ENCODE assay signal across 10 mouse cellular contexts in the genomic region with DNA sequence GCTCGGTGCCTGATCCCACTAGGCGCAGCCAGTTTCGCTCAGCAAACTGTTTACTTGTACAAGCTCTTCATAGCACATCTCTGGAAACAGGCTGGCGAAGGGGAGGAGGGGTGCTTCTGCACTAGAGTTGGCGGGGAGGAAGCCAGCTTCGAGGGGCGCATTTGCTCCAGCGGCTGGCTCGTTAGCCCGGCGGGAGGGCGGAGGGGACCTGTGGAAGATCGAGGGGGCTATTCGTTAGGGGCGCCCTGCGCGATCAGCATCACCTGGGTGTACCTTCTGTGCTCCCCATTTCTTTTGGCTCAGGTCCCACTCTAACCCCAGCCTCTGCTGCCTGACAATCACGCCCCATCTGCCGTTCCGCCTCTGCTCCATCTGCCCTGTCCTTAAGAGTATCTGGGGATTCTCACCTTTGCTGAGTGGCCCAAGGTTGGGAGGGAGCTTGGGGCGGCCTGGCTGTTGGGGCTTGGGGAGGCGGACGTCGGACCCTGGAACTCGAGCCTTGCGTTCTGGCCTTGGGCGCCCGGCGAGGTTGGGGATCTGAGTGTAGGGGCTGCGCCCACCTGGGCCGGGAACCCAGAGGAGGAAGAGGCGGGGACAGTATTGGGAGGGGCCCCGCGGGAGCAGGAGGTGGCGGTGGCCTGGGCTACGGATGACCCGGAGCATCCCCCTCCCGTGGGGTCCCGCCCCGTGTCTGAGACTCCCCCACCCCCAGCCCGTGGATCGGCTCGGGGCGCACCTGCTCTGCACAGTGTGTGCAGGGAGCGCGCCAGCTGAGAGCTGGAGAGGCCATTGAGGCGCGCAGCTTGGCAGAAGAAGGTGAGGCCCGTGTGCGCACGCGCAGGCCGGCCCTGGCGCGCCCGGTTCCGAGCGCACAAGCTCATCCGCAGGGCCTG. TPM values are rescaled to one million over a fixed set of nuclear protein-coding genes. Genes with fewer than 3 reads are reported as not detected.
DNase-seq lines count a peak whose midpoint lies in the region; ATAC-seq and TF ChIP-seq lines count a peak whose summit lies in the region.
"Had no signal": no experiment of that assay in that cellular context is flagged by ENCODE, and none has a peak within 500 bp of the region (broad histone marks: within the 10 kb centered on the region; RNA-seq: fewer than 3 reads in every experiment).

No protein-coding gene starts in this region.

- H3K9me3 ChIP-seq in intestine, postnatal 0 days (ENCODE audit: control insufficient read depth) = no peaks in the 10 kb centered on the region
- H3K9me3 ChIP-seq in limb, embryonic 15.5 days = no peaks in the 10 kb centered on the region
- no peaks in the 10 kb centered on the region for H3K9me3 ChIP-seq in neural tube, embryonic 15.5 days (replicated peaks)

- intact Hi-C loops in gastrocnemius, adult 2 months (cut with DNase I) = no loop called here

- no peak; the same call in 1 of the 2 replicates for ATAC-seq in intestine, postnatal 0 days
- peak; percentile 56; the same call in 1 of the 2 replicates for ATAC-seq in limb, embryonic 15.5 days (ENCODE audit: insufficient number of reproducible peaks, low FRiP score, low TSS enrichment, low read depth)
- ATAC-seq in neural tube, embryonic 15.5 days (ENCODE audit: low FRiP score) = peak; percentile 84

- H3K27me3 ChIP-seq in intestine, postnatal 0 days (replicated peaks; ENCODE audit: control insufficient read depth, insufficient read depth, low read length) = peaks cover 34% of the 10 kb centered on the region
- H3K27me3 ChIP-seq in limb, embryonic 15.5 days = peaks cover 68% of the 10 kb centered on the region
- H3K27me3 ChIP-seq in neural tube, embryonic 15.5 days (replicated peaks) = peaks cover 68% of the 10 kb centered on the region

- no peak for TF ChIP-seq CTCF in gastrocnemius, adult 2 months (IDR thresholded peaks at IDR 0.05)
- no peak for TF ChIP-seq CTCF in intestine, postnatal 0 days (IDR thresholded peaks at IDR 0.05; ENCODE audit: low read depth)

- 5% methylated on average over 53 of the region's 59 CpGs for WGBS in intestine, postnatal 0 days
- WGBS in limb, embryonic 15.5 days = 4% methylated on average over 53 of the region's 59 CpGs
- WGBS in neural tube, embryonic 15.5 days = 5% methylated on average over 58 of the region's 59 CpGs

- DNase-seq in gastrocnemius, adult 2 months = peak; percentile 63
- no peak for DNase-seq in gastrocnemius, adult 18-20 months (ENCODE audit: low spot score)
- peak; percentile 93 for DNase-seq in cerebellum, adult 9-11 months
- peak; percentile 61 to 64 for DNase-seq in frontal cortex, postnatal 14 days (ENCODE audit: low spot score in 2 of 2)
- DNase-seq in adipocyte (ENCODE audit: low spot score) = no peak

- peak overlapping the region; percentile 72 for H3K4me3 ChIP-seq in gastrocnemius, adult 2 months
- H3K4me3 ChIP-seq in intestine, postnatal 0 days (ENCODE audit: low read depth, low read length) = peak overlapping the region; percentile 47
- peak overlapping the region; percentile 46 for H3K4me3 ChIP-seq in limb, embryonic 15.5 days
- peak overlapping the region; percentile 54 for H3K4me3 ChIP-seq in neural tube, embryonic 15.5 days (replicated peaks)
- H3K4me3 ChIP-seq: erythroblast, embryonic 14.5 days had no signal

- no peaks in the 10 kb centered on the region for H3K36me3 ChIP-seq in intestine, postnatal 0 days (ENCODE audit: control insufficient read depth, insufficient read depth)
- no peaks in the 10 kb centered on the region for H3K36me3 ChIP-seq in limb, embryonic 15.5 days
- H3K36me3 ChIP-seq in neural tube, embryonic 15.5 days = peaks cover 19% of the 10 kb centered on the region; the same call in 1 of the 2 replicates

- no peaks in the 10 kb centered on the region; the same call in 1 of the 2 replicates for H3K4me1 ChIP-seq in intestine, postnatal 0 days (replicated peaks; ENCODE audit: control insufficient read depth, insufficient read depth, low read length)
- peaks cover 26% of the 10 kb centered on the region for H3K4me1 ChIP-seq in limb, embryonic 15.5 days
- peaks cover 28% of the 10 kb centered on the region for H3K4me1 ChIP-seq in neural tube, embryonic 15.5 days

- no peak overlapping the region for H3K27ac ChIP-seq in gastrocnemius, adult 2 months
- no peak overlapping the region for H3K27ac ChIP-seq in intestine, postnatal 0 days (ENCODE audit: low read depth, low read length)
- H3K27ac ChIP-seq in limb, embryonic 15.5 days = no peak overlapping the region
- H3K27ac ChIP-seq in neural tube, embryonic 15.5 days (replicated peaks) = peak overlapping the region; percentile 38; the same call in 1 of the 2 replicates

- peak overlapping the region; percentile 81 for H3K4me2 ChIP-seq in intestine, postnatal 0 days (replicated peaks; ENCODE audit: low read depth)
- peak overlapping the region; percentile 90 for H3K4me2 ChIP-seq in limb, embryonic 15.5 days
- peak overlapping the region; percentile 94 for H3K4me2 ChIP-seq in neural tube, embryonic 15.5 days

- H3K9ac ChIP-seq in intestine, postnatal 0 days (ENCODE audit: low read depth, low read length) = no peak overlapping the region
- 0 out of 2 replicates have a peak overlapping the region, but pooled peaks have one; percentile 4 for H3K9ac ChIP-seq in limb, embryonic 15.5 days
- H3K9ac ChIP-seq in neural tube, embryonic 15.5 days (replicated peaks) = peak overlapping the region; percentile 54

RNA-seq across cellular contexts. Expression of a gene that starts 9.2 kb away (rescaled TPM):
- total RNA-seq in gastrocnemius, adult 2 months (2021) = not detected
- total RNA-seq in gastrocnemius, adult 18-20 months (2021) = not detected
- polyA plus RNA-seq in intestine, postnatal 0 days (2015; fragmentation: Nextera tagmentation; extraction: Ambion mirVana) = 0.35 and 0.77 TPM in 2 replicates
- 0.67 and 1.0 TPM in 2 replicates for polyA plus RNA-seq in limb, embryonic 15.5 days (2015; fragmentation: Nextera tagmentation; extraction: Ambion mirVana)
- polyA plus RNA-seq in neural tube, embryonic 15.5 days (2015; fragmentation: Nextera tagmentation; extraction: Ambion mirVana) = 2.1 and 2.3 TPM in 2 replicates
- total RNA-seq: neutrophil, adult 5-6 weeks had no signal
- polyA plus RNA-seq: erythroblast, embryonic 14.5 days had no signal

RNA-seq across cellular contexts. Expression of a gene that starts 19.1 kb away (rescaled TPM):
- not detected for total RNA-seq in gastrocnemius, adult 2 months (2021)
- total RNA-seq in gastrocnemius, adult 18-20 months (2021) = not detected
- not detected in 2 replicates for polyA plus RNA-seq in intestine, postnatal 0 days (2015; fragmentation: Nextera tagmentation; extraction: Ambion mirVana)
- not detected in 2 replicates for polyA plus RNA-seq in limb, embryonic 15.5 days (2015; fragmentation: Nextera tagmentation; extraction: Ambion mirVana)
- 1.00 and 1.3 TPM in 2 replicates for polyA plus RNA-seq in neural tube, embryonic 15.5 days (2015; fragmentation: Nextera tagmentation; extraction: Ambion mirVana)
- total RNA-seq: neutrophil, adult 5-6 weeks had no signal
- polyA plus RNA-seq: erythroblast, embryonic 14.5 days had no signal

RNA-seq across cellular contexts. Expression of a gene that starts 28.2 kb away (rescaled TPM):
- total RNA-seq in gastrocnemius, adult 2 months (2021) = 1 to 10 TPM; 4.2 to 5.7 TPM
- 1 to 10 TPM; 5.1 to 8.1 TPM for total RNA-seq in gastrocnemius, adult 18-20 months (2021)
- polyA plus RNA-seq in intestine, postnatal 0 days (2015; fragmentation: Nextera tagmentation; extraction: Ambion mirVana) = 0.80 and 1.0 TPM in 2 replicates
- polyA plus RNA-seq in limb, embryonic 15.5 days (2015; fragmentation: Nextera tagmentation; extraction: Ambion mirVana) = 2.4 and 3.0 TPM in 2 replicates
- 8.6 and 10.8 TPM in 2 replicates for polyA plus RNA-seq in neural tube, embryonic 15.5 days (2015; fragmentation: Nextera tagmentation; extraction: Ambion mirVana)

Comparison
In these comparisons a context has a peak if more than half of its experiments do, and no peak if none do; other contexts are left out.
1. DNase-seq: peak in gastrocnemius, adult 2 months (single experiment), cerebellum, adult 9-11 months (single experiment) and frontal cortex, postnatal 14 days (2 of 2); none in gastrocnemius, adult 18-20 months (single experiment) and adipocyte (single experiment).
2. Peak in every context shown above with its lines, with median percentiles within 50 percentile points of each other: H3K4me3 ChIP-seq and H3K4me2 ChIP-seq.